Mouse (Mus musculus): ENCODE data around the gene Ranbp17.

- TF ChIP-seq CTCF (IDR thresholded peaks at IDR 0.05; ENCODE audit: insufficient read depth, low read depth, low read length) (no peak), POLR2A (IDR thresholded peaks at IDR 0.05; ENCODE audit: insufficient read depth, low read depth, low read length) (no peak)
Measured at GRCm38 (mm10) chr11:33537390-33538125, 24.0 kb upstream of the Ranbp17 start.
